Mouse (Mus musculus) lung, postnatal 0 days (tissue): ENCODE data around the gene Gstp3.

ENCODE experiments used
- CTCF ChIP-seq: IDR thresholded peaks from 2 replicates; pipeline ENCODE4 v1.5.1; 2016; ENCODE audit warnings: antibody characterized with exemption, mild to moderate bottlenecking
- EP300 ChIP-seq: IDR thresholded peaks from 2 replicates; pipeline ENCODE4 v1.6.1; 2016; ENCODE audit warnings: antibody characterized with exemption, mild to moderate bottlenecking, control low read depth

DNA sequence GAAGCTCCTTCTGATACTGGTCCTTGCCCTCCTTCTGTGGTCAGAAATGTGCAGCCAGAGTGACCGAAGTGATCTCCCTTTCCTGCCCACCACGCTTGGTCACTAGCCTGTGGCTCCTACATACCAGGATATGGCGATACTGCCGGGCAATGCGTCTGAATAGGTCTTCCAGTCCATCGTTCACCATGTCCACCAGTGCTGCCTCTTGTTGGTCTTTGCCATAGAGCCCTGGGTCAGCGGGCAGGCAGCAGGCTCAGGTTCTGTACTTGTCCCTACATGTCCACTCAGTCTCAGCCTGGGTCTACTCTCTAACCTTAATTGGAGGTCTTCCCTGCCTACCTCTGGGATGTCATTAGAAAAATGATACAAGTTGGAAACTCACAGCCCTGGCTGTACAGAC is 1.4 kb downstream of the Gstp3 start:
- TF ChIP-seq CTCF (no peak), EP300 (no peak)
